Mouse (Mus musculus): ENCODE measurements around the gene Mllt1.

- TF ChIP-seq CTCF (IDR thresholded peaks at IDR 0.05 in 2 of 3, conservative IDR thresholded peaks at IDR 0.05 in 1 of 3; ENCODE audit: control insufficient read depth in 1 of 3, insufficient read depth in 1 of 3, low read depth in 2 of 3, low read length in 3 of 3, poor library complexity in 1 of 3, severe bottlenecking in 1 of 3): no peak
- TF ChIP-seq GABPA (IDR thresholded peaks at IDR 0.05; ENCODE audit: low read depth, low read length): no peak
These were observed 6.1 kb downstream of the Mllt1 start for GRCm38 (mm10) chr17:56929101-56929500.
